ENCODE assay signal across 7 mouse cellular contexts in the genomic region with DNA sequence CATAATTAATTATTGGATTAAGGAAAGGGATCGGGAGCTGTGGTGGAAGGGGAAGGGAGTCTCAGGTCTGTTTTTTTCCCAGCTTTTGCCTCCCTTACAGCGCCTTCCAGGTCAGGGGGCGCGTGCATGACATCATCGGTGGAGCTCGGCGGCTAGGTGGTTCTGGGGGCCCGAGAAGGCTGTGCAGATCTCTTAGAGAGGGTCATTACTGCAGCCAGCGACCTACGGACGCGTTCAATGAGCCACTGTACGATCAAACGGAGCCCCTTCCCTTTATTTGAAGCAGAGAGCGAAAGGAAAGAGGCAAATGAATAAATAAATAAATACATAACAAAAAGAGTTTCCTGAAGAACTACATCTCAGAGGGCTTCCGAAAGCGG. TPM values are rescaled to one million over a fixed set of nuclear protein-coding genes. Genes with fewer than 3 reads are reported as not detected.
DNase-seq lines count a peak whose midpoint lies in the region; ATAC-seq and TF ChIP-seq lines count a peak whose summit lies in the region.

No protein-coding gene starts in this region.

- ATAC-seq in forebrain, embryonic 16.5 days: 0 out of 2 replicates have a peak, but pooled peaks have one; percentile 15
- peak; percentile 37; the same call in 1 of the 2 replicates for ATAC-seq in liver, postnatal 0 days

- H3K4me3 ChIP-seq in layer of hippocampus, adult 2 months: peak overlapping the region; percentile 94
- H3K4me3 ChIP-seq in forebrain, embryonic 16.5 days (replicated peaks; ENCODE audit: low read length): peak overlapping the region; percentile 58
- H3K4me3 ChIP-seq in liver, postnatal 0 days (ENCODE audit: low read depth, low read length): peak overlapping the region; percentile 65

- H3K4me2 ChIP-seq in forebrain, embryonic 16.5 days (ENCODE audit: low read length): peak overlapping the region; percentile 72
- H3K4me2 ChIP-seq in liver, postnatal 0 days (ENCODE audit: low read depth, low read length): peak overlapping the region; percentile 96

- 0% methylated on average over 17 of the region's 17 CpGs for WGBS in forebrain, embryonic 16.5 days
- WGBS in liver, postnatal 0 days (ENCODE audit: insufficient replicate concordance): 3% methylated on average over 17 of the region's 17 CpGs

- TF ChIP-seq CTCF in layer of hippocampus, adult 2 months (conservative IDR thresholded peaks at IDR 0.05): no peak
- no peak for TF ChIP-seq CTCF in liver, postnatal 0 days (IDR thresholded peaks at IDR 0.05; ENCODE audit: low read depth)

- DNase-seq in layer of hippocampus, adult 2 months (ENCODE audit: low spot score in 2 of 2): no peak
- DNase-seq in layer of hippocampus, adult 9-11 months: no peak
- DNase-seq in cerebellum, adult 9-11 months: peak; percentile 70
- DNase-seq in liver, postnatal 0 days: no peak
- peak; percentile 29 for DNase-seq in yolk sac, embryonic 10.5 days (ENCODE audit: low spot score)
- no peak for DNase-seq in frontal cortex, postnatal 10 days (ENCODE audit: low spot score in 2 of 2)

- no peaks in the 10 kb centered on the region for H3K27me3 ChIP-seq in forebrain, embryonic 16.5 days (replicated peaks; ENCODE audit: control insufficient read depth, insufficient read depth, low read length)
- H3K27me3 ChIP-seq in liver, postnatal 0 days (ENCODE audit: insufficient read depth, low read length): peaks cover 14% of the 10 kb centered on the region

- H3K27ac ChIP-seq in layer of hippocampus, adult 2 months: peak overlapping the region; percentile 92
- H3K27ac ChIP-seq in forebrain, embryonic 16.5 days (ENCODE audit: low read length): no peak overlapping the region
- 0 out of 2 replicates have a peak overlapping the region, but pooled peaks have one; percentile 9 for H3K27ac ChIP-seq in liver, postnatal 0 days (ENCODE audit: low read depth)

- H3K9ac ChIP-seq in forebrain, embryonic 16.5 days (replicated peaks; ENCODE audit: low read depth, low read length): peak overlapping the region; percentile 77
- H3K9ac ChIP-seq in liver, postnatal 0 days (replicated peaks): peak overlapping the region; percentile 70

- H3K36me3 ChIP-seq in forebrain, embryonic 16.5 days (ENCODE audit: control insufficient read depth, insufficient read depth): no peaks in the 10 kb centered on the region
- no peaks in the 10 kb centered on the region for H3K36me3 ChIP-seq in liver, postnatal 0 days (replicated peaks; ENCODE audit: insufficient read depth, low read length)

- no peak for TF ChIP-seq EP300 in liver, postnatal 0 days (IDR thresholded peaks at IDR 0.05; ENCODE audit: low read depth)

- H3K9me3 ChIP-seq in forebrain, embryonic 16.5 days (ENCODE audit: control insufficient read depth, low read length): no peaks in the 10 kb centered on the region
- H3K9me3 ChIP-seq in liver, postnatal 0 days (ENCODE audit: low read length): no peaks in the 10 kb centered on the region

- peaks cover 19% of the 10 kb centered on the region for H3K4me1 ChIP-seq in forebrain, embryonic 16.5 days (replicated peaks; ENCODE audit: control insufficient read depth, insufficient read depth, low read length)
- peaks cover 28% of the 10 kb centered on the region for H3K4me1 ChIP-seq in liver, postnatal 0 days (ENCODE audit: insufficient read depth)

RNA-seq across cellular contexts. Expression of a gene that starts 0.4 kb away (rescaled TPM):
- total RNA-seq in layer of hippocampus, adult 2 months (2021): 100 to 1,000 TPM; 356 to 380 TPM
- polyA plus RNA-seq in forebrain, embryonic 16.5 days (2015; fragmentation: Nextera tagmentation; extraction: Ambion mirVana): 49.5 and 58.4 TPM in 2 replicates
- 10.3 and 10.4 TPM in 2 replicates for polyA plus RNA-seq in liver, postnatal 0 days (2015; fragmentation: Nextera tagmentation; extraction: Ambion mirVana)

RNA-seq across cellular contexts. Expression of a gene that starts 0.9 kb away (rescaled TPM):
- 100 to 1,000 TPM; 558 to 583 TPM for total RNA-seq in layer of hippocampus, adult 2 months (2021)
- 605 and 629 TPM in 2 replicates for polyA plus RNA-seq in forebrain, embryonic 16.5 days (2015; fragmentation: Nextera tagmentation; extraction: Ambion mirVana)
- 394 and 407 TPM in 2 replicates for polyA plus RNA-seq in liver, postnatal 0 days (2015; fragmentation: Nextera tagmentation; extraction: Ambion mirVana)

RNA-seq across cellular contexts. Expression of a gene that starts 42.2 kb away (rescaled TPM):
- 10 to 100 TPM; 28.2 to 30.2 TPM for total RNA-seq in layer of hippocampus, adult 2 months (2021)
- 40.7 and 43.8 TPM in 2 replicates for polyA plus RNA-seq in forebrain, embryonic 16.5 days (2015; fragmentation: Nextera tagmentation; extraction: Ambion mirVana)
- 7.0 and 7.5 TPM in 2 replicates for polyA plus RNA-seq in liver, postnatal 0 days (2015; fragmentation: Nextera tagmentation; extraction: Ambion mirVana)

Comparison
In these comparisons a context has a peak if more than half of its experiments do, and no peak if none do; other contexts are left out.
1. DNase-seq: peak in cerebellum, adult 9-11 months (single experiment) and yolk sac, embryonic 10.5 days (single experiment); none in layer of hippocampus, adult 2 months (0 of 2), layer of hippocampus, adult 9-11 months (single experiment), liver, postnatal 0 days (single experiment) and frontal cortex, postnatal 10 days (0 of 2).
2. Peak in every context shown above with its lines, with median percentiles within 50 percentile points of each other: H3K4me3 ChIP-seq.